Mouse (Mus musculus) NIH3T3 (cell line): ENCODE data around the gene Moap1.

Experiments used
- DNase-seq: peaks from one replicate; pipeline ENCODE4 v3.0.0-alpha.2; 2012; ENCODE audit warnings: low read depth

Moap1 gene

GRCm38 (mm10) chr12:102742056-102742455 is 1.4 kb downstream of the Moap1 start:
- no peak for DNase-seq

DNA sequence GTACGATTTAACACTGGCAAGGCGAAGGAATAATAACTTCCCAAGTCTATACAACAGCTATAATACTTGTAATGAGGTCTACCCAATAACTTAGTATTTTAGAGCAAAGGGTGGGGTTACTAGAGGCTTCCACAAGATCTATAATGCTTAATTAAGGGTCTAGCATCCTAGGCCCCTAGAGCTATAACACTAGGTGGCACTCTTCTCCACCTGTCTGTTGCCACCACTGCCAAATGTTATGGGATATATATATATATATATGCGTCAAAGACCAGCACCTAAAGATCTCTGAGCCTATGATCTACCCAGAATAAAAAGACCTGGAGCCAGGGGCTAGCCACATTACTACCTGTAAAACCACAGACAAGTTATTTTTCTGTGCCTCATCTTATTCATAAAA is 3.2 kb downstream of the Moap1 start:
- DNase-seq: peak; percentile 57

DNA sequence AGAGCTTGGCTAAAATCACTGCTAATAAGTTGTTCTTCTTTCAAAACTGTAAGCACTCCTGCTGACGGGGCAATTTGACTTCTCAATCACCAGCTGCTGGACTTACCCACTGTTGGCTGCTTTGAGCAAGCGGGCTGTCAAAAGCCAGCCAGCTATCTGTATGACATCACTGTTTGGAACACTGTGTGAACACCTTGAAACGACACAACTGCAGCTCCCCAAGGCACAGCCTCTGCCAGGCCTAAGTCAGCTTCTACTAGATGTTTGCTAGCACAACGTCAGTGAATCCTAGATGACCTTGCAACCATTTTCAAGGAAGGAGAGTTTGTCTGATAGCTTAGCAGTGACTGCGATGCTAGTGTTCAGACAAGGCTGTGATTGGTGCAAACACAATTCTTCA is 4.4 kb downstream of the Moap1 start:
- DNase-seq: no peak

- DNase-seq: peak; percentile 84
Observed at GRCm38 (mm10) chr12:102733381-102733780, 10.1 kb downstream of the Moap1 start.

DNA sequence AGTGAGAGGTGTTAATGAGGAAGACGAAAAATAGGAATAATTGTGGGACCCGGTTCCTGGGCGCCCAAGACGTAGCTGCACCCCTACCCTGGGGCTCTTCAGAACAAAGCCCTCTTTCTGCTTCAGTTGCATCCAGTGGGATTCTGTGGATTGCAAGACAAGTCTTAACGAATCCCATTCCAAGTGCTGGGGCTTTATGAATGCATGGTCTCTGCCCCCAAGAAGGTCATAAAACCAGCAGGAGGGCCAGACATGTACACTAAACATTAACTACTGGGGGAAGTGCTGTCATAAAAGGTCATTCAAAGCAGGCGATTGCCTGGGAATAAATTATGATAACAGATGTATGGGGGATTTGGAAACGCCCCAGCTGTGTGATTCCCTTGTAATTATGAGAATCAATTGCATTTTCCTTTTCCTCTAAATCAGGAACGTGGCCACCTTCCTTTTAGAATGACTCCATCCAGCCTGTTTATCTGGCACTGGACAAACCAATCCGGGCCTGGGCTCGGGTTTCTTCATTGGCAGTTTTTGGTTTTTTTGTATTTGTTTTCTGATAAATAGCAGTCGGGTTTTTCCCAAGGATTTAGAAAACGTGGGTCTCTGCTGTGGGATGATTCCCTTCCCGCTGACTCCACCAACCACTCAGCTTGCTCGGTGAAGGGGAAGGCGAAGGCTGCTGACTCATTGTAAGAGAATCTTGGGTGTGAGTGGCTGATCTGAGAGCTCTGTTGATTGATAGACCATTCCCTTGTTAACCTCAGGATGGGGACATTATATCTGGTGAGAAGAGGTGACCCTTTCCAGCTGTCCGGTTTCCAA is 12.5 kb downstream of the Moap1 start:
- no peak for DNase-seq

- DNase-seq: no peak
Observed at GRCm38 (mm10) chr12:102729855-102730797, 13.3 kb downstream of the Moap1 start.

- DNase-seq: no peak
Observed at GRCm38 (mm10) chr12:102725761-102726175, 17.7 kb downstream of the Moap1 start.

GRCm38 (mm10) chr12:102725146-102725545 is 18.3 kb downstream of the Moap1 start:
- no peak for DNase-seq

DNA sequence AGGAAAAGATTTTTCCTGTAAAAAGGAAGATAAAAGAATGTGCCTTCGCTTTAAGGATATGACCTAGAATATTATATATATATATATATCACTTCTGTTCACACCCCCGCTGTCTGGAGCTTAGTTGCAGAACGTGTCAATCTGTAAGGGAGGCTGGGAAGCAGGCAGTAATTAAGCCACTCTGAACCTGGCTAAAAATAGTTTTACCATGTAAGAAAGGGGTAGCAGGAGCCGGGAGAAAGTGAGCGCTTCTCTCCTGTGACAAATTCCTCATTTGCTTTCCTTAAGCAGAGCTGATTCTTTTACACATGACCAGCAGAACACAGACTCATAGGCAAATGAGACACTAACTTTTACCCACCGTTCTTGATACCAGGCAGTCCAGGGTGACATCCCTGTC is 19.6 kb downstream of the Moap1 start:
- no peak for DNase-seq

DNA sequence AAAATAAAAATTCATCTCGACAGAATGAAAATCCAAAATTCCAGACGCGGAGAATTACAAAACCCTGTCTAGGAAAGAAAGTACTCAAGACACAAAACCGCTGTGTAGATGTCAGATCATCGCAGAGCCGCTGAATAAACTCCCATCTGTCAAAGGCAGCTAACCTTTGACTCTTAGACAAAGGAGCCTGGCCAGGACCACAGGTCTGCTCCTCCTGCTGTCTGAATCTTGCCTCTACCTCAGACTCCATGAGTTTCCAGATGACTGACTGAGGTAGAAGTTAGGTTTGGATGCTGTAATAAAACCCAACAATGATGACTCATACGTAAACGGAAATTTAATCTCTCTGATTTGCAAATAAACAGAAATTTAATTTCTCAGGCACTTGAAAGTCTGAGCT is 20.5 kb downstream of the Moap1 start:
- DNase-seq: no peak

GRCm38 (mm10) chr12:102722451-102722850 is 21.0 kb downstream of the Moap1 start:
- DNase-seq: no peak

- DNase-seq: peak; percentile 76
Observed at GRCm38 (mm10) chr12:102719552-102720315, 23.7 kb downstream of the Moap1 start.

- DNase-seq: no peak
Observed at GRCm38 (mm10) chr12:102714654-102715395, 28.6 kb downstream of the Moap1 start.

- no peak for DNase-seq
Observed at GRCm38 (mm10) chr12:102714116-102714515, 29.3 kb downstream of the Moap1 start.

DNA sequence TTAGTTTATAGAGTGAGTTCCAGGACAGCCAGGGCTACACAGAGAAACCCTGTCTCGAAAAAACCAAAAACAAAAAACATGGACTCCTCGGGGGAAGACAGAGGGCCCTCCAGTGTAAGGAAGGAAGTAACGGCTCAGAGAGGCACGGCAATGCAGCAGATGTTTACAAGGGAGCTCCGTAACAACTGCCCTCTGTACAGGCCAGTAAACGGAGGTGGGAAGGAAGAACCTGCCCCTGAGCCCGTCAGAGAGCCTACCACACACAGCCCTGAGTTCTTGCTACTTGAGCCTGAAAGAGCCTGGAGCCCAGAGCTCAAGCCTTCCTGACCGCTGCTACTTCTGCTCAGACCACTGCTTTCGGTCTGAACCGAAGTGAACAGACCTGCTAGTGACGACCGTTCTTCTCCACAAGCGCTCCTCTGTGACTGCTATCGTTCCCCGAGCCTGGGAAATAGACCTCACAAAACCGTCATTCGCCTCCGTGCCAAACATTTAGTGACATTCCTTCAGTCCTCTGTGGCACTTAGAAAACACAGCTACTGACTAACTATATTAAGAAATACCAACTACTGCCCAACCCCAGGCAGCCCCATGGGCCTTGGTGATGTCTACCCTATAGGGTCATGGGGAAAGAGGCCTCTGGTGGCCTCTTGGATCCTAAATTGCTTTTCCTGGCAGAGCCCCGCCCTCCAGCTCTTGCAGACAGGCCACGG is 30.2 kb downstream of the Moap1 start:
- no peak for DNase-seq

DNA sequence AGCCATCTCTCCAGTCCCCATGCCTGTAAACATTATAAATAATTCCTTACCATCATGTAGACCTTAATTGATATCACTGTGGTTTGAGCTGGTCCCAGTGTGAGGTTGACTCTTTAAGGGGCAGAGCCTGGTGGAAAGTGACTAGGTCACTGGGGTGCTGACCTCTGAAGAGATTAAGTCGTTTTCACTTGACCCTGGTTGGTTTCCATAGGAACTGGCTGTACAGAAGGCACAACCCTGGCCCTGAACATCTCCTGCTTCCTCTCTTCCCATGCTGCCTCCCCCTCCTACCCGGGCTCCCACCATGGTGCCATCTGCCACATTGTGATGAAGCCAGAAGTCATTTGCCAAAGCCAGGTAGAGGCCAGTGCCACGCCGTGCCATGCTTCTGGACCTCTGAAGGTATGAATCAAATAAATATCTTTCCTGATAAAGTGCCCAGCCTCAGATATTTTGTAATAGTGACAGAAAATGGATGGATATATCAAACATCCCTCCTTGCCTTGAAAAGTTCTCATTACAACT is 32.5 kb downstream of the Moap1 start:
- no peak for DNase-seq

GRCm38 (mm10) chr12:102709896-102710295 is 33.6 kb downstream of the Moap1 start:
- no peak for DNase-seq

DNA sequence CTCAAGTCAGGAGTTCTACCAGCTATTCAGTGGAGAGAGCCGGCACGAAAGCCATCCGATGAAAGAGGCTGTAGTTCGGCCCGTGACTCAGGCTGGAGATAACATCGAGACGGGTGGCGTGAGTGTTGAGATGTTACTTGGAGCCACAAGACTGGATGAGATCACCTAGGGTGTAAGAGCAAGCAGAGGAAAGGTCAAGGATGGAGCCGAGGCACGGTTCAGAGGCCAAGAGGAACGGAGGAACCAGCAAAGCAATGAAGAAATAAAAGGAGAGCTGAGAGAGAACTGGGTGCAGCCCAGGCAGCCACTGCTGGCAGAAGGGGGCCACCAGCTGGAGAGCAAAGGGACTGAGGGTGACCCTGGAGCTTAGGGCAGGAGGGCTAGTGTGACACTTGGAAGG is 35.2 kb downstream of the Moap1 start:
- DNase-seq: peak; percentile 25

- no peak for DNase-seq
Observed at GRCm38 (mm10) chr12:102706833-102707463, 36.5 kb downstream of the Moap1 start.
